In the genomic region with DNA sequence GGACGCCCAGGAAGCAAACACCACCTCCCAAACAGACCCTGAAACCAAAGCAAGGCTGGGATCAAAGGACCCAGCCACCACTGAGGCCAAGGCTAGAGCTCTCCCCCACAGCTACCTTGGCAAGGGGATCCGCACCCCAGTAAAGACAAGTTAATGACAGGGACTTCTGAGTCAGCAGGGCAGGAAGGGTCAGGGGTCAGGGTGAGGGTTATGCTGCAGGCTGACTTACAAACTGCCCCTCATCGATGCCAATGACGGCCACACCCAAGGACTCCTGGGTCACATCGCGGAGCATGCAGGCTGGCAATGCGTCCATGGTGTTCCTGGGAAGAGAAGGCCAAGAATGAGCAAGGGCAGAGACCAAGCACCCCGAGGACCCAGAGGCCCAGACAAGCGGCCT, we compare ENCODE assay signal across 27 mouse cellular contexts. TPM values are rescaled to one million over a fixed set of nuclear protein-coding genes. Genes with fewer than 3 reads are reported as not detected.
DNase-seq lines count a peak whose midpoint lies in the region; ATAC-seq and TF ChIP-seq lines count a peak whose summit lies in the region.
"Had no signal": no experiment of that assay in that cellular context is flagged by ENCODE, and none has a peak within 500 bp of the region (broad histone marks: within the 10 kb centered on the region; RNA-seq: fewer than 3 reads in every experiment).

No protein-coding gene starts in this region.

- H3K9ac ChIP-seq in embryonic facial prominence, embryonic 13.5 days, result no peak overlapping the region
- H3K9ac ChIP-seq in intestine, embryonic 16.5 days (ENCODE audit: low read depth, low read length), result 0 out of 2 replicates have a peak overlapping the region, but pooled peaks have one; percentile 13
- no peak overlapping the region for H3K9ac ChIP-seq in intestine, embryonic 15.5 days
- H3K9ac ChIP-seq in liver, embryonic 12.5 days, result no peak overlapping the region
- H3K9ac ChIP-seq: embryonic facial prominence, embryonic 15.5 days; hindbrain, embryonic 14.5 days; liver, embryonic 14.5 days; lung, embryonic 15.5 days; neural tube, embryonic 15.5 days had no signal

- H3K4me1 ChIP-seq in embryonic facial prominence, embryonic 13.5 days, result peaks cover 42% of the 10 kb centered on the region
- H3K4me1 ChIP-seq in embryonic facial prominence, embryonic 10.5 days, result peaks cover 49% of the 10 kb centered on the region
- H3K4me1 ChIP-seq in intestine, embryonic 16.5 days (ENCODE audit: control insufficient read depth, insufficient read depth, low read length), result peaks cover 34% of the 10 kb centered on the region
- H3K4me1 ChIP-seq in intestine, embryonic 15.5 days (replicated peaks), result peaks cover 29% of the 10 kb centered on the region
- peaks cover 89% of the 10 kb centered on the region for H3K4me1 ChIP-seq in G1E (ENCODE audit: insufficient read depth, low read depth, low read length)
- peaks cover 75% of the 10 kb centered on the region for H3K4me1 ChIP-seq in liver, embryonic 12.5 days

- 88% methylated on average over 9 of the region's 9 CpGs for WGBS in embryonic facial prominence, embryonic 13.5 days
- WGBS in embryonic facial prominence, embryonic 10.5 days, result 87% methylated on average over 9 of the region's 9 CpGs
- 84% methylated on average over 9 of the region's 9 CpGs for WGBS in intestine, embryonic 16.5 days
- WGBS in intestine, embryonic 15.5 days, result 83% methylated on average over 9 of the region's 9 CpGs
- WGBS in liver, embryonic 12.5 days (ENCODE audit: insufficient replicate concordance), result 85% methylated on average over 9 of the region's 9 CpGs

- no peaks in the 10 kb centered on the region for H3K27me3 ChIP-seq in embryonic facial prominence, embryonic 13.5 days
- H3K27me3 ChIP-seq in embryonic facial prominence, embryonic 10.5 days (replicated peaks; ENCODE audit: low read depth, poor library complexity, severe bottlenecking), result no peaks in the 10 kb centered on the region
- H3K27me3 ChIP-seq in intestine, embryonic 16.5 days (replicated peaks; ENCODE audit: control insufficient read depth, insufficient read depth, low read length), result no peaks in the 10 kb centered on the region
- H3K27me3 ChIP-seq in intestine, embryonic 15.5 days (replicated peaks), result no peaks in the 10 kb centered on the region
- no peaks in the 10 kb centered on the region for H3K27me3 ChIP-seq in G1E (ENCODE audit: insufficient read depth, low read length)
- H3K27me3 ChIP-seq in liver, embryonic 12.5 days (replicated peaks), result no peaks in the 10 kb centered on the region
- H3K27me3 ChIP-seq: embryonic facial prominence, embryonic 15.5 days; heart, embryonic 13.5 days; lung, embryonic 15.5 days; neural tube, embryonic 15.5 days had no signal

- H3K9me3 ChIP-seq in embryonic facial prominence, embryonic 13.5 days, result no peaks in the 10 kb centered on the region
- H3K9me3 ChIP-seq in embryonic facial prominence, embryonic 10.5 days, result no peaks in the 10 kb centered on the region
- no peaks in the 10 kb centered on the region for H3K9me3 ChIP-seq in intestine, embryonic 16.5 days (ENCODE audit: control insufficient read depth, low read length)
- H3K9me3 ChIP-seq in intestine, embryonic 15.5 days, result no peaks in the 10 kb centered on the region
- no peaks in the 10 kb centered on the region for H3K9me3 ChIP-seq in G1E (replicated peaks)
- H3K9me3 ChIP-seq in liver, embryonic 12.5 days (replicated peaks), result no peaks in the 10 kb centered on the region
- H3K9me3 ChIP-seq: embryonic facial prominence, embryonic 15.5 days; heart, embryonic 13.5 days; limb, embryonic 10.5 days; lung, embryonic 15.5 days; neural tube, embryonic 15.5 days had no signal

- peaks cover 60% of the 10 kb centered on the region for H3K36me3 ChIP-seq in embryonic facial prominence, embryonic 13.5 days
- peaks cover 74% of the 10 kb centered on the region for H3K36me3 ChIP-seq in embryonic facial prominence, embryonic 10.5 days (replicated peaks)
- peaks cover 15% of the 10 kb centered on the region for H3K36me3 ChIP-seq in intestine, embryonic 16.5 days (ENCODE audit: control insufficient read depth, insufficient read depth, low read length)
- peaks cover 32% of the 10 kb centered on the region for H3K36me3 ChIP-seq in intestine, embryonic 15.5 days
- H3K36me3 ChIP-seq in G1E (replicated peaks), result peaks cover 77% of the 10 kb centered on the region
- H3K36me3 ChIP-seq in liver, embryonic 12.5 days, result peaks cover 75% of the 10 kb centered on the region
- H3K36me3 ChIP-seq: neural tube, embryonic 15.5 days had no signal

- H3K27ac ChIP-seq in embryonic facial prominence, embryonic 13.5 days, result peak overlapping the region; percentile 76; the same call in 1 of the 2 replicates
- no peak overlapping the region for H3K27ac ChIP-seq in embryonic facial prominence, embryonic 10.5 days (replicated peaks)
- H3K27ac ChIP-seq in intestine, embryonic 16.5 days (ENCODE audit: low read length), result no peak overlapping the region
- no peak overlapping the region for H3K27ac ChIP-seq in intestine, embryonic 15.5 days
- H3K27ac ChIP-seq in liver, embryonic 12.5 days, result peak overlapping the region; percentile 54
- H3K27ac ChIP-seq: hindbrain, embryonic 14.5 days; limb, embryonic 10.5 days; liver, embryonic 14.5 days; macrophage; neural tube, embryonic 15.5 days had no signal

- DNase-seq in embryonic facial prominence, embryonic 10.5 days (ENCODE audit: low spot score), result no peak
- no peak for DNase-seq in G1E (ENCODE audit: low spot score)
- DNase-seq in spleen, postnatal 36 days (ENCODE audit: low spot score in 2 of 2), result no peak
- DNase-seq in retina, postnatal 1 day, result no peak
- DNase-seq: cerebellum, adult 2 months; cerebellum, postnatal 36 days; embryo, embryonic 11 days; heart, postnatal 4 days; kidney, adult 8-10 months; kidney, postnatal 10 days had no signal

- no peak overlapping the region for H3K4me2 ChIP-seq in embryonic facial prominence, embryonic 13.5 days
- H3K4me2 ChIP-seq in intestine, embryonic 16.5 days (ENCODE audit: low read depth, low read length), result no peak overlapping the region
- no peak overlapping the region for H3K4me2 ChIP-seq in intestine, embryonic 15.5 days (replicated peaks)
- H3K4me2 ChIP-seq in liver, embryonic 12.5 days, result no peak overlapping the region
- H3K4me2 ChIP-seq: embryonic facial prominence, embryonic 15.5 days; heart, embryonic 13.5 days; hindbrain, embryonic 14.5 days; neural tube, embryonic 15.5 days had no signal

- ATAC-seq in embryonic facial prominence, embryonic 13.5 days (ENCODE audit: insufficient number of reproducible peaks, insufficient read depth, low FRiP score, low TSS enrichment, low read depth), result no peak
- no peak for ATAC-seq in intestine, embryonic 16.5 days
- no peak for ATAC-seq in intestine, embryonic 15.5 days
- no peak for ATAC-seq in G1E (ENCODE audit: extremely low read depth, insufficient number of reproducible peaks, low FRiP score, poor library complexity, severe bottlenecking)
- no peak for ATAC-seq in liver, embryonic 12.5 days
- ATAC-seq: activated CD4-positive, CD25-positive, alpha-beta regulatory T cell, adult 4 months; forebrain, embryonic 16.5 days; inflammation-experienced regulatory T-cells, adult 6 months; midbrain, embryonic 16.5 days had no signal

- H3K4me3 ChIP-seq in embryonic facial prominence, embryonic 13.5 days, result no peak overlapping the region
- H3K4me3 ChIP-seq in embryonic facial prominence, embryonic 10.5 days, result no peak overlapping the region
- no peak overlapping the region for H3K4me3 ChIP-seq in intestine, embryonic 16.5 days (ENCODE audit: low read length)
- H3K4me3 ChIP-seq in intestine, embryonic 15.5 days (replicated peaks), result no peak overlapping the region
- H3K4me3 ChIP-seq in G1E (ENCODE audit: low read depth, low read length), result peak overlapping the region; percentile 40; the same call in 1 of the 2 replicates
- H3K4me3 ChIP-seq in liver, embryonic 12.5 days, result no peak overlapping the region
- H3K4me3 ChIP-seq: embryonic facial prominence, embryonic 15.5 days; heart, embryonic 13.5 days; limb, embryonic 10.5 days; lung, embryonic 15.5 days; neural tube, embryonic 15.5 days had no signal

- no peak for TF ChIP-seq CTCF in G1E (IDR thresholded peaks at IDR 0.05; ENCODE audit: low read depth, low read length)

RNA-seq across cellular contexts. Expression of a gene that starts 3.9 kb away (rescaled TPM):
- polyA plus RNA-seq in embryonic facial prominence, embryonic 13.5 days (2015; fragmentation: Nextera tagmentation; extraction: Ambion mirVana), result 4.2 and 5.1 TPM in 2 replicates
- 3.5 and 4.8 TPM in 2 replicates for polyA plus RNA-seq in embryonic facial prominence, embryonic 10.5 days (2016; fragmentation: Nextera tagmentation; extraction: Ambion mirVana)
- 9.6 and 10.7 TPM in 2 replicates for polyA plus RNA-seq in intestine, embryonic 16.5 days (2015; fragmentation: Nextera tagmentation; extraction: Ambion mirVana)
- polyA plus RNA-seq in intestine, embryonic 15.5 days (2015; fragmentation: Nextera tagmentation; extraction: Ambion mirVana), result 8.3 and 8.9 TPM in 2 replicates
- total RNA-seq in G1E (2014; fragmentation: Nextera tagmentation), result 8.1 and 23.0 TPM in 2 replicates
- 6.4 and 6.9 TPM in 2 replicates for total RNA-seq in G1E (2017)
- polyA plus RNA-seq in G1E (2012), result 3.5 and 3.7 TPM in 2 replicates
- polyA plus RNA-seq in liver, embryonic 12.5 days (2016; fragmentation: Nextera tagmentation; extraction: Ambion mirVana), result 6.7 TPM in 2 replicates

RNA-seq across cellular contexts. Expression of a gene that starts 4.0 kb away (rescaled TPM):
- polyA plus RNA-seq in embryonic facial prominence, embryonic 13.5 days (2015; fragmentation: Nextera tagmentation; extraction: Ambion mirVana), result 143 and 150 TPM in 2 replicates
- polyA plus RNA-seq in embryonic facial prominence, embryonic 10.5 days (2016; fragmentation: Nextera tagmentation; extraction: Ambion mirVana), result 156 and 161 TPM in 2 replicates
- 119 and 147 TPM in 2 replicates for polyA plus RNA-seq in intestine, embryonic 16.5 days (2015; fragmentation: Nextera tagmentation; extraction: Ambion mirVana)
- 144 and 146 TPM in 2 replicates for polyA plus RNA-seq in intestine, embryonic 15.5 days (2015; fragmentation: Nextera tagmentation; extraction: Ambion mirVana)
- total RNA-seq in G1E (2014; fragmentation: Nextera tagmentation) (63.5 and 75.8 TPM in 2 replicates), G1E (2017) (73.2 and 85.0 TPM in 2 replicates)
- polyA plus RNA-seq in G1E (2012), result 51.3 and 77.0 TPM in 2 replicates
- 145 and 152 TPM in 2 replicates for polyA plus RNA-seq in liver, embryonic 12.5 days (2016; fragmentation: Nextera tagmentation; extraction: Ambion mirVana)

RNA-seq across cellular contexts. Expression of a gene that starts 12.4 kb away (rescaled TPM):
- polyA plus RNA-seq in embryonic facial prominence, embryonic 13.5 days (2015; fragmentation: Nextera tagmentation; extraction: Ambion mirVana), result 0.66 and 0.99 TPM in 2 replicates
- 0.28 and 0.41 TPM in 2 replicates for polyA plus RNA-seq in embryonic facial prominence, embryonic 10.5 days (2016; fragmentation: Nextera tagmentation; extraction: Ambion mirVana)
- 0.20 and 0.29 TPM in 2 replicates for polyA plus RNA-seq in intestine, embryonic 16.5 days (2015; fragmentation: Nextera tagmentation; extraction: Ambion mirVana)
- 0.26 and 0.38 TPM in 2 replicates for polyA plus RNA-seq in intestine, embryonic 15.5 days (2015; fragmentation: Nextera tagmentation; extraction: Ambion mirVana)
- 8.7 TPM in 2 replicates for total RNA-seq in G1E (2014; fragmentation: Nextera tagmentation)
- 0.29 TPM in 1 of 2 replicates, not detected in the other for total RNA-seq in G1E (2017)
- polyA plus RNA-seq in G1E (2012), result 0.07 and 0.09 TPM in 2 replicates
- polyA plus RNA-seq in liver, embryonic 12.5 days (2016; fragmentation: Nextera tagmentation; extraction: Ambion mirVana), result 0.23 and 0.27 TPM in 2 replicates

RNA-seq across cellular contexts. Expression of a gene that starts 12.4 kb away (rescaled TPM):
- 41.4 and 43.4 TPM in 2 replicates for polyA plus RNA-seq in embryonic facial prominence, embryonic 13.5 days (2015; fragmentation: Nextera tagmentation; extraction: Ambion mirVana)
- polyA plus RNA-seq in embryonic facial prominence, embryonic 10.5 days (2016; fragmentation: Nextera tagmentation; extraction: Ambion mirVana), result 27.7 and 29.9 TPM in 2 replicates
- polyA plus RNA-seq in intestine, embryonic 16.5 days (2015; fragmentation: Nextera tagmentation; extraction: Ambion mirVana), result 170 and 173 TPM in 2 replicates
- 135 and 151 TPM in 2 replicates for polyA plus RNA-seq in intestine, embryonic 15.5 days (2015; fragmentation: Nextera tagmentation; extraction: Ambion mirVana)
- total RNA-seq in G1E (2014; fragmentation: Nextera tagmentation) (221 and 236 TPM in 2 replicates), G1E (2017) (95.8 and 105 TPM in 2 replicates)
- polyA plus RNA-seq in G1E (2012), result 189 and 211 TPM in 2 replicates
- 61.5 and 66.4 TPM in 2 replicates for polyA plus RNA-seq in liver, embryonic 12.5 days (2016; fragmentation: Nextera tagmentation; extraction: Ambion mirVana)

RNA-seq across cellular contexts. Expression of a gene that starts 24.4 kb away (rescaled TPM):
- polyA plus RNA-seq in embryonic facial prominence, embryonic 13.5 days (2015; fragmentation: Nextera tagmentation; extraction: Ambion mirVana), result 0.50 TPM in 1 of 2 replicates, not detected in the other
- 0.69 and 1.4 TPM in 2 replicates for polyA plus RNA-seq in embryonic facial prominence, embryonic 10.5 days (2016; fragmentation: Nextera tagmentation; extraction: Ambion mirVana)
- 0.81 and 1.6 TPM in 2 replicates for polyA plus RNA-seq in intestine, embryonic 16.5 days (2015; fragmentation: Nextera tagmentation; extraction: Ambion mirVana)
- polyA plus RNA-seq in intestine, embryonic 15.5 days (2015; fragmentation: Nextera tagmentation; extraction: Ambion mirVana), result 1.1 and 1.2 TPM in 2 replicates
- total RNA-seq in G1E (2014; fragmentation: Nextera tagmentation) (5.0 and 20.9 TPM in 2 replicates), G1E (2017) (3.3 and 4.2 TPM in 2 replicates)
- polyA plus RNA-seq in G1E (2012), result 10.3 and 11.7 TPM in 2 replicates
- polyA plus RNA-seq in liver, embryonic 12.5 days (2016; fragmentation: Nextera tagmentation; extraction: Ambion mirVana), result 97.6 and 97.7 TPM in 2 replicates
- total RNA-seq: gastrocnemius, postnatal 4 days; heart, postnatal 4 days had no signal
- polyA plus RNA-seq: cerebellum, adult 2 months; forebrain, embryonic 16.5 days; macrophage; midbrain, embryonic 16.5 days; neural tube, embryonic 15.5 days had no signal

Comparison
In these comparisons a context has a peak if more than half of its experiments do, and no peak if none do; other contexts are left out.
1. H3K27ac ChIP-seq: peak in embryonic facial prominence, embryonic 13.5 days (single experiment) and liver, embryonic 12.5 days (single experiment); none in embryonic facial prominence, embryonic 10.5 days (single experiment), intestine, embryonic 16.5 days (single experiment) and intestine, embryonic 15.5 days (single experiment).